26 mouse cellular contexts compared by ENCODE assay signal in the genomic region with DNA sequence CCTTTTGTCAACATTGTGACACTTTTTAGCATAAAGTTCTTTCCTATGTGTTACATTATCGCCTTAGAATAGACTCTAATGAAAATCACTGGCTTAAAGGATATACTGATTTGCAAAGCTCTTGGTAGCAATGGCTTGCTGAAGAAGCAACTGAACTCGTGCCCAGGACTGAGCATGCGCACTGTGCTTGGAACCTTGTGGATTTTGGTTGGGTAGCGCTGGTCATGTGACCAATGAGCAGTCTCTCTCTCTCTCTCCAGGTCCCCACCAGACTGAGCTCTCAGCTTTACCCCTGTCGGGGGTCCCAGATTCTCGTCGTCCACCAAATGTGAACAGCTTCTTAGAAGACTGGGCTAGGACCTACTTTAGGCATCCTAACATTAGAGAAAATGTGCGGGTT. TPM values are rescaled to one million over a fixed set of nuclear protein-coding genes. Genes with fewer than 3 reads are reported as not detected.
"Had no signal": no experiment of that assay in that cellular context is flagged by ENCODE, and none has a peak within 500 bp of the region (broad histone marks: within the 10 kb centered on the region; RNA-seq: fewer than 3 reads in every experiment).

No protein-coding gene starts in this region.

- H3K36me3 ChIP-seq: lung, embryonic 15.5 days; midbrain, embryonic 10.5 days; midbrain, embryonic 12.5 days; neural tube, embryonic 13.5 days; neural tube, embryonic 15.5 days; stomach, embryonic 15.5 days had no signal

- ATAC-seq: liver, postnatal 0 days; lung, postnatal 0 days; midbrain, embryonic 16.5 days had no signal

- DNase-seq: liver, postnatal 0 days; lung, adult 2 months; lung, postnatal 14 days; lung, postnatal 36 days; midbrain, embryonic 14.5 days; retina, postnatal 1 day; right cerebral cortex, adult 18-20 months; right cerebral cortex, postnatal 25 days; right cerebral cortex, postnatal 4 days; spleen, adult 18-20 months; thymus, adult 2 months; thymus, postnatal 25 days; thymus, postnatal 4 days had no signal

- H3K27ac ChIP-seq: lung, embryonic 15.5 days; macrophage; midbrain, embryonic 10.5 days; midbrain, embryonic 12.5 days; neural tube, embryonic 13.5 days; neural tube, embryonic 15.5 days; stomach, embryonic 15.5 days; stomach, postnatal 0 days had no signal

- H3K4me2 ChIP-seq: lung, embryonic 15.5 days; midbrain, embryonic 12.5 days; neural tube, embryonic 13.5 days; neural tube, embryonic 15.5 days; stomach, embryonic 15.5 days had no signal

- H3K9ac ChIP-seq: liver, postnatal 0 days; lung, embryonic 15.5 days; midbrain, embryonic 12.5 days; neural tube, embryonic 13.5 days; neural tube, embryonic 15.5 days; stomach, embryonic 15.5 days had no signal

- H3K4me1 ChIP-seq: lung, embryonic 15.5 days; stomach, embryonic 15.5 days had no signal

- H3K4me3 ChIP-seq: lung, embryonic 15.5 days; midbrain, embryonic 10.5 days; midbrain, embryonic 12.5 days; myocyte; neural tube, embryonic 13.5 days; neural tube, embryonic 15.5 days; stomach, embryonic 15.5 days had no signal

- H3K27me3 ChIP-seq: neural tube, embryonic 13.5 days; neural tube, embryonic 15.5 days; stomach, embryonic 15.5 days had no signal

- H3K9me3 ChIP-seq: lung, embryonic 15.5 days; midbrain, embryonic 12.5 days; neural tube, embryonic 15.5 days; stomach, embryonic 15.5 days had no signal

RNA-seq across cellular contexts. Expression of gene Scn8a, which starts 32.9 kb away (rescaled TPM):
- total RNA-seq: megakaryocyte progenitor cell, adult 5-6 weeks; megakaryocyte-erythroid progenitor cell, adult 5-6 weeks had no signal
- polyA plus RNA-seq: macrophage, myocyte had no signal
